Mouse (Mus musculus) megakaryocyte-erythroid progenitor cell, adult 5 weeks (primary cell): ENCODE measurements around the gene Sqor. TPM values are rescaled to one million over a fixed set of nuclear protein-coding genes. Genes with fewer than 3 reads are reported as not detected.

Source experiments
- polyA plus RNA-seq: library from polyadenylated mRNA; stranded (reverse); fragments of >175 nt; gene quantifications from 2 replicates; pipeline ENCODE4 v1.2.3, GENCODE M21; 2012

Sqor gene
- polyA plus RNA-seq: 14.5 and 21.2 TPM in 2 replicates

DNA sequence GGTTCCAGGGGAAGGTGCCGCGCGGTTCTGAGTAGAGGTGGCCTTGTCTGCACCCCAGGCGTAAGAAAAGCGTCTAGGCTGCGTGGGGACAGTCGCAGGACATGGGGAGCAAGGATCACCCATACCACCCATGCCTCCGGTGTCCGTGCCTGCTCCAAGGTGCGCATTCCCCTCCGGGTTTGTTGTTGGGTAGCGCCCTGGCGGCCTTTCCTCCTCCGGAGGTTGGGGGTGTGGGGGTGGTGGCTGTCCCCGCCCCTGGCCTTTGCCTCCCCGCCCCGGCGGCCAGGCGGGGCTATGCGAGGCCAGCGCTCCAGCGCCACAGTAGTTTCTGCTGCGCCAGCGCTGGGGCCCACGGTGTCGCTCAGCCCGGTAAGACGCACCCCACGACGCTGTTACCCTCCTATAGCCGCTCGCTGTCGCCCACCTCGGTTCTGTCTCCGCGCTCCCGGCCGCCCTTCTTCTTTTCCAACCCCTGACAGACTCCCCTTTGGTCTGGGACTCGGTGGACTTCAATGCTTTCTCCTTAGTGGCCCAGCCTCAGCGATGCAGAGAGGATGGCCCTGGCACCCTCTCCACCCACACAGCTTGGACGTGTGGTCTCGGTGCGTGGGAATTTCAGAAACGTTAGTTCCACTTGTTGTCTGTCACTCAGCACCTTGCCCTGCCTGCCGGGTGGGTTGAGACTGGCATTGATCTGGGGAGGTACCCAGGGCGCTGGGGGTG lies at the start of gene Sqor:
Gene Sqor, plus strand, starts transcription at position 167 of the 723 bp plus-strand sequence.

DNA sequence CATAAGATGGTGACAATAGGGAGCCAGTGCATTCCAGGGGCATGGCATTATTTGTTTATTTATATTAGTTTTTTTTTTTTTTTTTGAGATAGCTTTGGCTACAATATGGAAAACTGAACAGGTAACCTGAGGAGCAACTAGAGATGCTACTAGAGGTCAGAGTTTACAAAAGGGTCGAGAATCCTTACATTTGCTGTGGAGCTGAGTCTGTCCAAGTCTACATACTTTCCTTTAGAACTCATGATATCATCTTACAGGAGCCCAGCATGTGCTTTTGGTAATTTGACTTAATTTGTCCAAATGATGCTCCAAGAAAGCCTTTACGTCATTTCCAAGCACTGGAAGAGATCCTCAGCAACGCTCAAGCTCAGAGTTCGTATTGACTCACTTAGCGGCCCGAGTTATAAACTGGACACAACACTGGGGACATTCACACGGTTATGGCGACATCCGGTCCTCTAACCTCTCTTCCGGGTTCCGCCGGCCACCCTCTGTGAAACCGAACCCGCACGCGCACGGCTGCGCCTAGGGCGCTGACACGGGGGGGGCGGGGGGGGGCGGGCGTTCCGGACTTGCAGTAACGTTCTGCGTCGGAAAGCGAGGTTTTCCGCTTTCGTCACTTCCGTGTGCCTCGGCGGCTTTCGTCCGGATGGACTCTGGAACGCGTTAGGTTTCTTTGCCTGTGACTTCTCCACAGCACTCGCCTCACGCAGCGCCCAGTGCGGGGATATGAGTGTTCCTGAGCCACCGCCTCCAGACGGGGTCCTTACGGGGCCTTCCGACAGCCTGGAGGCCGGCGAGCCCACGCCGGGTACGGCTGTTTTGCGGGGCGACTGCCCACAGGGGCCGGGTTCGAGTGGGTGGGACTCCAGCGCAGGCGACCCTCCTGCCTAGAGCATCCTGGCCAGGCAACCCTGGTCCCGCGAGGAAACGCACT lies 26.9 kb upstream of the Sqor start, which contains the start of gene Bloc1s6:
Gene Bloc1s6, plus strand, starts transcription at position 610 of the 937 bp plus-strand sequence.

Other genes starting within 250 kb of the Sqor start
- 20.7 and 28.3 TPM in 2 replicates for gene Gatm, start 153.9 kb upstream of the Sqor start, polyA plus RNA-seq
- 0.62 and 1.1 TPM in 2 replicates for gene AA467197, start 128.3 kb upstream of the Sqor start, polyA plus RNA-seq
- gene Slc30a4, start 62.6 kb upstream of the Sqor start, polyA plus RNA-seq: 1.6 and 2.3 TPM in 2 replicates
- gene Bloc1s6, start 26.7 kb upstream of the Sqor start, polyA plus RNA-seq: 13.6 and 16.5 TPM in 2 replicates